Mouse (Mus musculus) 3T3-L1 (cell line): ENCODE results near the gene Gm10842.
"Not testable (repeated sequence)": the region's sequence is repeated elsewhere in the genome, so short reads cannot be mapped to it uniquely, and the experiment has no call there.

Source experiments
- DNase-seq: peaks from one replicate; pipeline ENCODE4 v3.0.0-alpha.2; 2015; ENCODE audit warnings: low read depth, low spot score

The Gm10842 gene

DNA sequence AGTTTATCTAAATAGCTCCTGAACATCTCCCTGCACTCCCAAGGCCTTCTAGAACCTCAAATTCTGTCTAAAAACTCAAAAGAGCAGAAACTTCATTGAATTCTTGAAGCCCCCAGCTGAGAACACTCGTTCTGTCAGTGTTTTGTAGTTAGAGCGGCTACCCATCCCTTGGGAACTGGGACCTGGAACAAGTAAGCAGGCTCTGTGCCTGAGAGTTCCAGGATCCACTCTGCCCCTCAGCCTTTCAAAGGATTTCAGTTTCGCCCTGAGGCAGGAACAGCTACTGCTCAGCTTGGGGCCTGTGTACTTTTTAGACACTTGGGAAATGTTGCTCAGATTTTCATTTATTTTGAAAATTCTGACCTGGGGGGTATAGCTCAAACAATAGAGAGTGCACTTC lies at the start of gene Gm10842:
TSS of gene Gm10842 (plus strand) at position 301 of the 400 bp plus-strand sequence.
- no peak for DNase-seq

DNA sequence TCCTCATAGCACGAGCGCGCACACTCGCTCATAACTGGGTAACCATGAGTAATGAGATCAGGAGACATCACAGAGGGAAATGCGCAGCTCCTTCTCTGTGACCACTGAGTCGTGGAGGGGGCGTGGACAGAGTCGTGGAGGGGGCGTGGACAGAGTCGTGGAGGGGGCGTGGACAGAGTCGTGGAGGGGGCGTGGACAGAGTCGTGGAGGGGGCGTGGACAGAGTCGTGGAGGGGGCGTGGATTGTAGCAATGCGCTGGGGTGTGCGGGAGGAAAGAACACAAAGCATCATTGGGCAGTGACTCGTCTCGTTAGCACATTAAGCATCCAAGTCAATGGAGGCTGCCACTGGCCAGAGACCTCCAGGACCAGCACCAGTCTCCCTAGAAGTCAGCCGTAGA lies 34.2 kb upstream of the Gm10842 start:
- not testable (repeated sequence) for DNase-seq

DNA sequence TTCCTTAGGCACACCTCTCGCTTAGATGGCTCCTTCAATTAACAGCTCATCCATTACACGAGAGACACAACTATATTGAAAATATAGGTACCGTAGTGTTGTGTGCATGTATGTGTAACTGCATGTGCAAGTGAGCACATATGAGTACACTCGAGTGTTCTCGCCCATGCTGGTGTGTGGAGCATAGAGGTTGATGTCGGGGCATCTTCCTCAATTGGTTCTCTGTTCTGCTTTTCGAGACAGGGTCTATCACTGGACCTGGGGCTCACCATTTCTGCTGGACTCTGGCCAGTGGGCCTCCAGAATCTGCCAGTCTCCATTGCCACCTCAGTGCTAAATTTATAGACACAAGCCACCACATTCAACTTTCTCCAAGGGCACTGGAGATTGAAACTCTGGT lies 28.9 kb upstream of the Gm10842 start:
- DNase-seq, result no peak

DNA sequence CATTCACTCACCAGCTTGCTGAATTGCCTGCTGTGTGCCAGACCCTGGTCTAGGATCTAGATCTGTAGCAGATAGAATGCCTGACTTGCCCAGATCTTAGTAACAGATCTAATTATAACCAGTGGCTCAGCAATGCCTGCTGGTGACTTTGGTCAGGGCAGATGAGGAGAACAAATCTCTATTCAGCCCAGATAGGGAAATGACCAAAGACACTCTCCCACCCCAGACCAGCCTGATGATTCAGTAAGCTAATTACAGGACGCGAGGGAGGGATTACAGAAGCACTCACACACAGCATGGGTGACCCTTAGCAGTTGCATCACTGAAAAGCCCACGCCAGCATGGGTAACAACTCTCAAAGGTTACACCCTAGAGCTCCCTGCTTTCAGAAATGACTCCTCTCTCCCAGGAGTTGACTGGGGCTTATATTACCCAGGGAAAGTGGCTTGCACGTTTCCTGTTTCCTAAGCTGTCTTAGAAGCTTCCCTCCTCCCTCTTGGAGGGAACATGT lies 26.1 kb upstream of the Gm10842 start:
- DNase-seq, result peak; percentile 42

DNA sequence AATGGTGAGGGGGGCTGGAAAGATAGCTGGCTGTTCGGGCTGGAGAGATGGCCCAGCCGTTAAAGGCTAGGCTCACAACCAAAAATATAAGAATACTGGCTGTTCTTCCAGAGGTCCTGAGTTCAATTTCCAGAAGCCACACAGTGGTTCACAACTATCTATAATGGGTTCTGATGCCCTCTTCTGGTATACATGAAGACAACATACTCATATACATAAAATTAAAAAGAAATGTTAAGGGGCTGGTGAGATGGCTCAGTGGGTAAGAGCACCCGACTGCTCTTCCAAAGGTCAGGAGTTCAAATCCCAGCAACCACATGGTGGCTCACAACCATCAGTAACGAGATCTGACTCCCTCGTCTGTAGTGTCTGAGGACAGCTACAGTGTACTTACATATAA lies 24.9 kb upstream of the Gm10842 start:
- DNase-seq, result peak; percentile 40

DNA sequence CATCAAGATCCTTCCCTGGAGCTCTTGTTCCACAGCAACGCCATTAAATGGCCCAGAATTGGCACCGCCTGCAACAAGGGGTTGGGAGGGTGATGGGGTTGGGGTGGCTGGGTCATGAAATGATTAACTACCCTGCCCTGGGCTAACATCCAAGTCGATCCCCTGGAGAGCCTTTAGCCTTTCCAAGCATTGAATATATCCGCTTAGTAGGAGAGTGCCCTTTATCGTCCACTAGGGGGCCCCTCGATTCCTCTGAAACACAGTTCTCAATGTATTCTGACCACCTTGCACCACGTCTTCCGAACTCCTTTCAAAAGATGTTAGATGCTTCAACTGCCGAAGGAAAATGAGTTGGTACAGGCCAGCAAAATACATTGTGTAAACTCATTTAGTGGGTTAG lies 22.7 kb upstream of the Gm10842 start:
- DNase-seq, result peak; percentile 83

DNA sequence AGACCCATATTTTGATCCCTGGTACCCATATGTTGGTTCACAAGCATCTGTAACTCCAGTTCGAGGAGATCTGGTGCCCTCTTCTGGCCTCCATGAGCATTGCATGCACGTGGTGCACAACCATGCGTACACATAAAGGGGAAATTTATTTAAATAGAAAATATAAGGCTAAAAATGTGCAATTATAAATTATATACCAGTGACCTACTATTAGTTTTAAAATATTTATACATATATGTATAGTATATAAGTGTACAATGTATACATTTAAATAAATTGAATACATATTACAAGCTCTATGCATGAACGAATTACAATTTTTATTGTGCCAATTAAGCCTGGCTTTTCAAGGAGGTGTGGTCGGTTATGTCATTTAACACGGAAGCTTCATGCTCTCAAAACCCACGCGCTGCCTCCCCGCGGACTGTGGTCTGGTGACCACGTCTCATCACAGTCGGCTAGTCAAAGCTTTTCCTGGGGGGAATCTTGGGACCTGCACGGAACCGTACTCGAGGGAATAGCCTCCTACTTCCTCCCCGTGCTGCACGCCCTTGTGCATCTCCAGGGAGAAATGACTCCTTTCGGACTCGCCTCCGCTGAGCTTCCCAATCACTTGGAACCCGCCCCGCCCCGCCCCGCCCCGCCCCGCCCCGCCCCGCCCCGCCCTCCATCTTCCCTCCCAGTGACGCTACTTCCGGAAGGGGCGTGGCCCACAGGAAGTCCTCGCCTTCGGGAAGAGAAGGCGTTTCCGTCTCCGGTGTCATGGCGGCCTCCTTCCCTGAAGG lies 20.8 kb upstream of the Gm10842 start, which contains the start of gene Mettl2:
TSS of gene Mettl2 (plus strand) at position 691 of the 785 bp plus-strand sequence.
- DNase-seq, result peak; percentile 88

DNA sequence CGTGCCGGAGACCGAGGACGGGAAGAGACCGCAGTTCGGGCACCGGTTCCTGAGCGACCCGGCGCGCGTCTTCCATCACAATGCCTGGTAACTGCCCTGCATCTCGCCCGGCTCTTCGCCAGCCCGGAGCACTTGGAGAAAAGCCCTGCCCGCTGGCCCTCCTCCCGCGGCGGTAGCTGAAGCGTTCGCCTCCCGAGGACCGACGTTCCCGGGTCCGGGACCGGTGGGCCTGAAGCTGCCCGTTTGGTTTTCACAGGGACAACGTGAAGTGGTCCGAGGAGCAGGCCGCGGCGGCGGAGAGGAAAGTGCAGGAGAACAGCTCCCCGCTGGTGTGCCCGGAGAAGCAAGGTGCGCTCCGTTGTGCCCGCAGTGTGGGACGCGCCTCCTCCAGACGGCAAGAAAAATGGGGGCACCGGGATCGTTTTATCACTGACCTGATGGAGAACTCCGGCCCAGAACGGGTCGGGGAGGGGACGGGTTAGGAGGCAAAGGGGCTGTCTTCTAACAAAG lies 20.1 kb upstream of the Gm10842 start:
- peak; percentile 14 for DNase-seq

DNA sequence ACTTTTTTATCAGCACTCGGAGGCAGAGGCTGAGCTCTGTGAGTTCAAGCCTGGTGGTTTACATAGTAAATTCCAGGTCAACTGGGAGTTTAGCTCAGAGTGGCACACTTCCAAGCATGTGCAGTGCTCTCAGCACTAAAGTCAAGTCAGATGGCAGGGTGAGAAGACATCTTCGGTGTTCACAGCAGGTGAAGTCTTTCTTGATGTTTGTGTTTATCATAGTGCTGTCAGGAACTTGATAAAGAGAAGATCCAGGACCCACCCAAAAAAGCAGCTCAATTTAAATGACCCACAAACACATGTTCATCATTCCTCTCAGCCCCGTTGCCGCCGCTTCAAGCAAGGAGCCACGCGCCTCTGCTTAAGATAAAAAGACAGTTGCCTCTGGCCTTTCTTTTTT lies 11.0 kb upstream of the Gm10842 start:
- DNase-seq, result no peak

DNA sequence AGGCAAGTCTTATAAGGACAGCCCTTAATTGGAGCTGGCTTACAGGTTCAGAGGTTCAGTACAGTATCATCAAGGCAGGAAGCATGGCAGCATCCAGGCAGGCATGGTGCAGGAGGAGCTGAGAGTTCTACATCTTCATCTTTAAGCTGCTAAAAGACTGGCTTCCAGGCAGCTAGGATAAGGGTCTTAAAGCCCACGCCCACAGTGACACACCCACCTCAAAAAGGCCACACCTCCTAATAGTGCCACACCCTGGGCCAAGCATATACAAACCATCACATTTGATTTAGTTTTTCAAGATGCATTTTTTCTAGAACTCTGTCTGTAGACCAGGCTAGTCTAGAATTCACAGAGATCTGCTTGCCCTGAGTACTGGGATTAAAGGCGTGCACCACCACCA lies 9.4 kb upstream of the Gm10842 start:
- DNase-seq, result not testable (repeated sequence)

DNA sequence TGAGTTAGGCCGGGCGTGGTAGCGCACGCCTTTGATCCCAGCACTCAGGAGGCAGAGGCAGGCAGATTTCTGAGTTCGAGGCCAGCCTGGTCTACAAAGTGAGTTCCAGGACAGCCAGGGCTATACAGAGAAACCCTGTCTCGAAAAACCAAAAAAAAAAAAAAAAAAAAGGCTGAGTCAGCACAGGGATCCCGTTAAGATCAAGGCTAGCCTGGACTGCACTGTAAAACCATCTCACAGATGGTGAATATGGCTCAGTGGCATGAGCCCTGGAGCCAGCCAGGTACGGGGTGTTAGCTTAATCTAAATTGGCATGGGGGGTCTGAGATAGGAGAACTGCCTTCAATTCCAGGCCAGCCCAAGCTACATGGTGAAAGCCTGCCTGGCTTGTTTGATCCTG lies 6.2 kb upstream of the Gm10842 start:
- DNase-seq, result not testable (repeated sequence)

DNA sequence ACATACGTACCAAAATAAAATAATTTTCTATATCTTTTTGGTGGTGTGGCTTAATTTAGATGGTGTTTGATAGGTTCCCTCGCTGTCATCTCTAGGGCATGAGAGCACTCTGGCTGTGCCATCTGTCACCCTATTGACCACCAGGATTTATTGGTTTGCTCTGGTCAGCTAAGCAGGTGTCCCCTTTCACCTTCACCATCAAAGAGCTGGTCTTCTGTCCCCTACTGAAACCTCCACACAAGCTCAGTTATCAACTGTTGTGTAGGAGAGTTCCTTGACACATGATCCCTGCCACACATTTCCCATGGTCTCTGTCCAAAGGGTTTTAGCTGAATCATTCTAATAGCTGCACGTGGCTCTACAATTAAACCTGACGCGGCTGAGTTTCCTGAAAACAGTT lies 5.6 kb upstream of the Gm10842 start:
- DNase-seq, result no peak

DNA sequence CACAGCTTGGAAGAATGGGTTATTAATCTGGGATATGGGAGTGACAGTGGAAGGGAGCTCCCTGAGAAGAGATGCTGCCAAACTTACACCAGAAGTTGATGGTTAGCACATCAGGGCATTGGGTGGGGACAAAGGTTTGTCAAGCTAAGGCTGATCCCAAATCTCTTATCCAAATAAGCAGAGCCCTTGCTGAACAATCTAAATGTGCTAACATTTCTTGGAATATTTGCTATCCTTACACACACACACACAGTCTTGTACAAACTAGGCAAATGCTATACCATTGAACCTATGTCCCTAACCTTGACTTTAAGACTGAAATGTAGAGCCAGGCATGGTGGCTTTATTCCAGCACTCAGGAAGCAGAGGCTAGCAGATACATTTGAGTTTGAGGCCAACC lies 3.1 kb upstream of the Gm10842 start:
- no peak for DNase-seq

DNA sequence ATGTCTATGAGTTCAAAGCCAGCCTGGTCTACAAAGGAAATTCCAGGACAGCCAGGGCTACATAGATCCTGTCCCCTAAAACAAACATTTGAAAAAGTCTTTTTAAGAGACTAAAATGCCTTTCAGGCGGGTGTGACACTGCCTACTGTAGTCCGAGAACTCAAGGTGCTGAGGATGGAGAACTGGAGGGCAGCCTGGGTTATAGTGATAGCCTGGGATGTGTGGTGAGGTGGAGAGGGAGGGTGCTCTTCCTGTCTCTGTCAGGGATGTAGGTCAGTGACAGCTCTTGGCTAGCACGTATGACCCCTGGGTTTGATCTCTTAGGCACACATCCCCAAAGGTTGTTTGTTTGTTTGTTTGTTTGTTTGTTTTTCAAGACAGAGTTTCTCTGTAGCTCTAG lies 2.6 kb upstream of the Gm10842 start:
- no peak for DNase-seq

DNA sequence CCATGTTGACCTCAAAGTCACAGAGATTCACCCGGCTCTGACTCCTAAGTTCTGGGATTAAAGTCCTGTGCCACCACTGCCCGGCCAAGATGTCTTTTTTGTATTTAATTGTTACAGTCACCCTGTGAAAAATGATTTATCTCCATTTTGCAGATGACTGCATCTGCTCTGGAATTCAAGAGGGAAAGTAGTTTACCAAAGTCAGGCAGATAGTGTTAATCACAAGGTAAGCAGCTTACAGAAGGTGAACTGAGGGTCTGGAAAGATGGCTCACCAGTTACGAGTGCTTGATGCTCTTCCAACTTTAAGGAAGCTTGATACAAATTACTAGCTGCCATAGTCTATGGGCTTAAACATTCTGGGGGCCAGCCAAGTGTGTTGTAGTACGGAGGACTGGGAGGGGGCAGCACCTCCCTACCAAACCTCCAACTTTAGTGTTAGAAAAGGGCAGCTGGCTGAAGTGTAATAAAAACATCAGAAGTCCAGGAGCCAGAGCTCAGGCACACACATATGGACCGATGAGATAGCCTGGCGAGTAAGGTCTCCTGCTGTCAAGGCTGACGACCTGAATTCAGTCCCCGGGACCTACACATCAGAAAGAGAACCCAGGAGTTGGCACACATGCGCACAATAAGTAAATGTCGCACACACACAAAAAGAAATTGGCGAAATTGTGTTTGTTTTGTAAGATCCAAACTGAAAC lies 2.0 kb upstream of the Gm10842 start:
- peak; percentile 30 for DNase-seq

DNA sequence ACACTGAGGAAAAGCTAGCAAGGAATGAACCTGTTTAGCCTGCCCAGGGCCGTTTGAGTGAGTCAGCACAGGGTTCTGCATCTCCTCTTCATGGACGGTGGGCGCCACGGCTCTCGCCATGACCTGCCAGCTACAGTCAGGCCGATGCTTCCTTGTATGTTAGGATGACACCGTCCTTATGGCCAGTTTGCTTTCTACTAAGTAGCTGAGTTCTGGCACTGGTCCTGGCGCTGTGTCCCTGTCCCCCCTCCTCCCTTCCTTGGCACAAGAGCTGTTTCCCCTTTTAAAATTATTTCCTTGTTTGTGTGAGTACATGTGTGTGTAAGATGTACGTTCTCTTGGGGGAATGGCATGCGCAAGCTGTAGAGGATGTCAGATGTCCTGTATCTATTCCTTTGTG lies 1.5 kb upstream of the Gm10842 start:
- DNase-seq, result no peak

DNA sequence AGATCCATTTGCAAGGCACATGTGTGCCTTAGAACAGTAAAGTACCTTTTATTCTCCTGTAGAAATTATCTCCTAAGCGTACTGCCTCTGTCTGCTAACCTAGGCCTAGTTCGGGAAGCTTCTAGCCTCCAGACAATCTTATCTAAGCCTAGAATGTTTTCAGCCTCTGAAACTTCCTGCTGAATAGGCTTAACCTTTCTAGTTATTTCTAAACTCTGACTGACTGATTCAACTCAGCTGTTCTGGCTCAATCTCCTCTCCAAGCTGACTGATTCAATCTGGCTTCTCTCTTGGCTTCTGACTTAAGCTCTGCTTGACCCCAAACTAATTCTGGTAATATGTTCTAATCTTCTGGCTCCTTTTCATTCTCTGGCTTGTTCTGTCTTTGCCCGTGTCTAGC lies 2.7 kb downstream of the Gm10842 start:
- no peak for DNase-seq

DNA sequence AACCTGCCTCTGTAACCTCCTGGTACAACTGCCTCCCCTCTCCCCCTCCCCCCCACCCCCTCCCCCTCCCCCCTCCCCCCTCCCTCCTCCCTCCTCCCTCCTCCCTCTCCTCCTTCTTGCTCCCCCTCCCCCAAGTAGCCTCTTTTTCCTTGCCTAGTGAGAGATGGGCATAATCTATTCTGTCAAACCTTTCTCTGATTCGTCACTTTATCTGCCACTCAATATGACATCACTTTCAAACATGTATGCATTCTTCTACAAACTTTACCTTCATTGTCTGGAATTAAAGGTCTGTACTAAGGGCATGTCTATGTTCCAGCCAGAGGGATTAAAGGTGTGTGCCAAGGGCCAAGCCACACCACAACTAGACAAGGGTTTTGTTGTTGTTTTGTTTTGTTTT lies 3.1 kb downstream of the Gm10842 start:
- peak; percentile 48 for DNase-seq

DNA sequence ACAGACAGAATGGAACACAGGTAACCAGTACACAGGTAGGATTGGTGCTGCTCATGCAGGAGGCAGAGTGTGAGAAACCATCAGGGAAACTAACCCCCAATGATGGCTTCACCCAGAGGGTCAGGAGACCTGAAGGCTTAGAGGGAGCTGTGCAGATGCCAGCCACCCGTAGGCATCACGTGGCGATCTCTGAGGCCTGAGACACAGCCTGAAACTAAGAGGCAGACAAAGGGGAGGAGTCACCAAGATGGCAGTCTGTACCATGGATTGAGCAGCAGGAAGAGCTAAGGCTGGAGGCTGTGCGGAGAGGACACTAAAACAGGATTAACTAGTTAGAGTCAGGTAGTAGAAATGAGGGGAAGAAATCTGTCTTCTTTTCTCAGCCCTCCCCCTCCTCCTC lies 4.0 kb downstream of the Gm10842 start:
- no peak for DNase-seq

DNA sequence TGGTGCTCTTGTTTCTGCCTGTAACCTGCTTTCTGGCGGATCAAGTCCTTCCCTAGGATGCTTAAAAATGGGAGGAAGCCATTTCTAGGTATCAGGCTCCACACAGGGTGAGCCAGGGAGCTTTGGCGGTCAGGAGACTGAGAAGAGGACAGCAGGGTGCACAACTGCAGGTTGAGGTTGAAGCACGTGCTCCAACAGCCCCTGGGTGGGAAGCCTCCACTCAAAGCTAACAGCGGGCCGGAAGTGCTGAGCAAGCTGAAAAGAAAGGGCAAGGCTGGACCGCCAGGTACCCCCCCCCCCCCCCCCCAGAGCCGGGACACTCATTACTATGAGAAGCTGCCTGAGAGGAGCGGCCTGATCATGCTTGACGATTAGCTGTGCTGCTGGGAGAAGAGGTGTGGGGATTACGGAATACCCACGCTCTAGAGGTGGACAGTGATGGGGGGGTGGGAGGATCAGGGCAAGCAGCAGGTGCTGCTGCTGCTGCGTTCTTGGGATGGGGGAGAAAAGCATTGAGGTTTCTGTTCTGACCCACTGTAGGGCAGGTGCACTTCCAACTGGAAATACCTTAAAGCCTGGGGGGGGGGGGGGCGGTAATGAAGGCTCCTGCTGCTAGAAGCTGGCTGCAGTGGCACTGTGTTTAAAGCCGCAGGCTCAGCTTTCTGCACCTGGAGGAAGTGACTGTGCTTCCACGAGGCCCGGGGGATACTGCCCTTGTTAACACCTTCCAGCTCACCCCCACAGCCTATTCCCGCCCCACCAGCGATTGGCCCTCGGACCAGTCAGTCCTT lies 4.7 kb downstream of the Gm10842 start:
- DNase-seq, result no peak

DNA sequence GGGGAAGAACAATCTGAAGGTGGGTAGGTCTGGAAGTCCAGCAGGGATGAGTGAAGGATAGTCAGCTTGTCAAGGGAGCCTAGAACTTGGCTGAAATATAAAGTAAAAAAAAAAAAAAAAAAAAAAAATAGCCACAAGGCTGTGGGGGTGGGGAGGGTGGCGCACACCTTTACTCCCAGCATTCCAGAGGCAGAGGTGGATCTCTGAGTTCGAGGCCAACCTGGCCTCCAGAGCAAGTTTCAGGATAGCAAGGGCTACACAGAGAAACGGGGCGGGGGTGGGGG lies 5.3 kb downstream of the Gm10842 start:
- no peak for DNase-seq

DNA sequence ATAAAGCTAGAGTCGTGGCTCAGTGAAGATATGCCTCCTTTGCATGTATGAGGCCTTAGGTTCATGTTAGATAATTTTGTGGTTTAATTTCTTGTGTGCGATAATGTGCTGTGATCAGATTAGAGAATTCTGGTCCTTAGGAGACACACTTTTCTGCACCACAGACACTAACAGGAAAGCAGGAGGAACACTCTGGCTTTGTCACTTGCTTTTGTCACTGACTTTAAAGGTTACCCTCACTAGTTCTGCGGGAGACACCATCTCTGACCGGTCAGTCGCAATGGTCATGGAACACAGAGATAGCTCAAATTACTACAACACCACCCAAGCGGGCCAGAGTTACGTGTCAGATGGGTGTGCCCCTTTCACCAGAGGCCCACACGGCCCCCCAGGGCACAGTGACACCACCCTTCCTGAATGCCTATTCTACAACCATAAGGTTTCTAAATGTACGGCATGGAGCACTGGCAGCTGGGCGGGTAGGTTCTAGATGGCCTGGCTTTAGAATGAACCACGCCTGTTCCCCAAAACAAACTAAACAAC lies 5.7 kb downstream of the Gm10842 start:
- peak; percentile 11 for DNase-seq
